Mouse (Mus musculus): ENCODE measurements around the gene Cdkal1. TPM values are rescaled to one million over a fixed set of nuclear protein-coding genes. Genes with fewer than 3 reads are reported as not detected.

Gene Cdkal1
- polyA plus RNA-seq (2012; rRNA removed): 0.82 and 1.2 TPM in 2 replicates

DNA sequence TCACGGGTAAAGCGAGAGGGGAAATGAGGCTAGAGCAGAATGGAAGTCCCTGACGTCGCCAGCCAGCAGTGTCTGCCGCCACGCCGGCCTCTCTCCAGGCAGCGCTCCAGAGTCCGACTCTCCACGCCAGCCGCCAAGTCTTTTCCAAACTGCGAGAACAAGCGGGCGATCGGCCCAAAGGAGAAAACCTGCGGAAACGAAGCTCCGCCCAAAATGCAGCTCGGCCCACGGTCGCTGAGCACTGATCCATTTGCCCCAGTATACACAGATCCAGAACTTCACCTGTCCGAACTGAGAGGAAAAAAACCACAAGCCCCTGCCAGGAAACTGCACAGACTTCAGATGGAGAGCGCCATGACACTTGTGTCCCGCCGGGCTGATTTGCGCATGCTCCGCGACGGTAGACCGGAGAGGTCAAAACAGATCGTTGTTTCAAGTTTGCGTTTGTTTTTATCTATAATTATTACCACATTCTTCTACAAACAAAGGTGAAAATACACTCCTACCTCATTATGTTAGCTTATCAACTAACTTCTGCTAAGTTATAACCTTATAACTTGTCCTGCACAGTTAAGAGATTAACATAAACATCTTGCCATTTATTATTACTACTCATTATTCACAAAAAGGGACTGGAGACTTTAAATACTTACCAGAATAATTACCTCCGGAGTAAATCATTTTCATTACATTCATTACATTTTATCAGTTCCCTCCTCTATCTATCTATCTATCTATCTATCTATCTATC lies at the start of gene Cdkal1:
Cdkal1 (minus strand) TSS at position 394 of the 751 bp plus-strand sequence.
- TF ChIP-seq CTCF (IDR thresholded peaks at IDR 0.05; ENCODE audit: extremely low read depth, insufficient read depth, insufficient read length, insufficient replicate concordance) (no peak), POLR2A (IDR thresholded peaks at IDR 0.05; ENCODE audit: low read depth, low read length) (peak; percentile 34)
- Histone ChIP-seq H3K27me3 (ENCODE audit: control insufficient read depth, insufficient read depth, low read length) (no peaks in the 10 kb centered on the region), H3K4me3 (ENCODE audit: extremely low read depth, insufficient read depth, insufficient read length) (peak within 1 kb of the TSS; percentile 98), H3K27ac (ENCODE audit: insufficient read depth, low read length) (peak within 1 kb of the TSS; percentile 66), H3K4me1 (ENCODE audit: control insufficient read depth, insufficient read depth, insufficient read length) (no peaks in the 10 kb centered on the region), H3K36me3 (ENCODE audit: control insufficient read depth, insufficient read depth, low read length) (no peaks in the 10 kb centered on the region)
- WGBS: 1% methylated on average over 33 of the region's 33 CpGs
- DNase-seq (ENCODE audit: low read depth in 1 of 2, low spot score in 2 of 2): peak; percentile 68 to 75

DNA sequence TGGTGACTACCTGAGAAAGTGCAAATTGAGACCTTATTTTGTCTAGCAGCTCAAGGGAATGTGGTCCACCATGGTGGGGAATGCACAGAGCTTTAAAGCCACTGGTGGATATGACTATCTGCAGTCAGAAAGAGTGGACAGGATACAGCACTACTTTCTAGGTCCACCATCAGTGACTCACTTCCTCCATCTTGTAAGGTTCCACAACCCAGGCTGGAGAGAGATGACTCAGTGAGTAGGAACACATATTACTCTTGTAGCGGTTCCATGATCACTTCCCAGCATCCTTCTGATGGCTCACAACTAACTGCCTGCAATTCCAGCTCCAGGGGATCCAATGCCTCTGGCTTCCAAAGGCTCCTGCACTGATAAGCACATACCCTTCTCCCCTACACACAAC lies 47.9 kb upstream of the Cdkal1 start:
- Histone ChIP-seq H3K36me3 (ENCODE audit: control insufficient read depth, insufficient read depth, low read length) (peaks cover 1% of the 10 kb centered on the region; the same call in 1 of the 2 replicates), H3K4me1 (ENCODE audit: control insufficient read depth, insufficient read depth, insufficient read length) (no peaks in the 10 kb centered on the region), H3K27ac (ENCODE audit: insufficient read depth, low read length) (no peak overlapping the region), H3K27me3 (ENCODE audit: control insufficient read depth, insufficient read depth, low read length) (no peaks in the 10 kb centered on the region), H3K4me3 (ENCODE audit: extremely low read depth, insufficient read depth, insufficient read length) (no peak overlapping the region)
- no peak for DNase-seq (ENCODE audit: low read depth in 1 of 2, low spot score in 2 of 2)
- TF ChIP-seq POLR2A (IDR thresholded peaks at IDR 0.05; ENCODE audit: low read depth, low read length) (no peak), CTCF (IDR thresholded peaks at IDR 0.05; ENCODE audit: extremely low read depth, insufficient read depth, insufficient read length, insufficient replicate concordance) (no peak)
- WGBS: 91% methylated on average over 1 of the region's 1 CpGs

DNA sequence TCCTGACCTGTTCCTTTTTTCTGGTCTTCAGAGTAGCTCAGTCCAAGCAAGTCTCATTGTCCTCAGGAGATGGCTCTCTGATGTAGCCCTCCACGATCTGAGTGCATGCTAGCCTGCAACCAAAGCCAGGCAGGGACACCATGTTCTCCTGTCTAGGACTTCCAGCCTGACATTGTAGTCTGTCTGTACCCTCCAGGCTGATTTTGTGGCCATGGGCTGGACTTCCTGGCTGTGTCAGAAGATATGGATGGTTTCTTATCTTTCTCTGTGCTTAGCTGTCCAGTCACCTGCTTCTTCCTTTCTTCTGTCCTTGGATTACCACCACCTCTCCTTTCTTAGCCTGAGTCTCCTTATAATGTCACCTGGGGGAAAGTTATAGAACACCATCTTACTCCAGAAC lies 47.2 kb upstream of the Cdkal1 start:
- WGBS: 93% methylated on average over 1 of the region's 1 CpGs
- Histone ChIP-seq H3K27me3 (ENCODE audit: control insufficient read depth, insufficient read depth, low read length) (no peaks in the 10 kb centered on the region), H3K4me3 (ENCODE audit: extremely low read depth, insufficient read depth, insufficient read length) (no peak overlapping the region), H3K36me3 (ENCODE audit: control insufficient read depth, insufficient read depth, low read length) (no peaks in the 10 kb centered on the region), H3K27ac (ENCODE audit: insufficient read depth, low read length) (no peak overlapping the region), H3K4me1 (ENCODE audit: control insufficient read depth, insufficient read depth, insufficient read length) (no peaks in the 10 kb centered on the region)
- no peak for DNase-seq (ENCODE audit: low read depth in 1 of 2, low spot score in 2 of 2)
- TF ChIP-seq POLR2A (IDR thresholded peaks at IDR 0.05; ENCODE audit: low read depth, low read length) (no peak), CTCF (IDR thresholded peaks at IDR 0.05; ENCODE audit: extremely low read depth, insufficient read depth, insufficient read length, insufficient replicate concordance) (no peak)

DNA sequence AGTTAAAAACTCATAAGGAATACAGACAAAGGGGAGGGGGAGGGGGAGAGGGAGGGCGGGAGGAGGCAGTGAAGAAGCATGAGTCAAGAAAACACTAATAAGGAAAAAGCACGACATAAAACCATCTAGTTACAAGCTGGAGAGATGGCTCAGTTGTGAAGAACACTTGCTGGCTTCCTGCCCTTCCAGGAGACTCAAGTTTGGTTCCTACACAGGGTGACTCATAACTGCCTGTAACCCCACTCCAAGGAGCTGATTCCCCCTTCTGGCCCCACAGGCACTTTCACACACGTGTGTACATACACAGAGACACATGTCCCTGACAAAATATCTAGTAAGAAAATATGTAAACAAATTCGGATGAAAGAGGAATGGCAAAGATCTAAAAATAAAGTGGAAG lies 46.2 kb upstream of the Cdkal1 start:
- DNase-seq (ENCODE audit: low read depth in 1 of 2, low spot score in 2 of 2): no peak
- Histone ChIP-seq H3K27ac (ENCODE audit: insufficient read depth, low read length) (no peak overlapping the region), H3K27me3 (ENCODE audit: control insufficient read depth, insufficient read depth, low read length) (no peaks in the 10 kb centered on the region), H3K4me1 (ENCODE audit: control insufficient read depth, insufficient read depth, insufficient read length) (no peaks in the 10 kb centered on the region), H3K36me3 (ENCODE audit: control insufficient read depth, insufficient read depth, low read length) (no peaks in the 10 kb centered on the region), H3K4me3 (ENCODE audit: extremely low read depth, insufficient read depth, insufficient read length) (no peak overlapping the region)
- WGBS: 79% methylated on average over 4 of the region's 4 CpGs
- TF ChIP-seq CTCF (IDR thresholded peaks at IDR 0.05; ENCODE audit: extremely low read depth, insufficient read depth, insufficient read length, insufficient replicate concordance) (no peak), POLR2A (IDR thresholded peaks at IDR 0.05; ENCODE audit: low read depth, low read length) (no peak)

DNA sequence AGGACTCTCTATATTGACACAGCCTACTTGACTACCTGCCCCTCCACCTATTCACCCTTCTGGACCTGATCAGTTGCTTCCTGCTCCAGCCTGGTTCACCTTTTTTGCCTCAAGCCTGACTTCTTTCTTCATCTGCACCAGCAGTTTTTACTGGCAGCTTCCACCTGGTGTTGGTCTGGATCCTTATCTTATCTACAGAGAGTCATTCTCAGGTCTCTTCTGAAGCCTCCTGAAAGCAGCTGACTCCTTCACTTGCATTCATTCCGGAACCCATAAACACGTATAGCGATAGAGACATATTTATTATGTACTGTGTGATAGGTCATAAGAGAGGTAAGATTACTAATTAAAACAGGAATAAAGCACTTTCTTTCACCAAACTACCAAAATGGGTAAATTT lies 11.3 kb upstream of the Cdkal1 start:
- H3K36me3 ChIP-seq (ENCODE audit: control insufficient read depth, insufficient read depth, low read length): no peaks in the 10 kb centered on the region
- WGBS: 92% methylated on average over 3 of the region's 3 CpGs

DNA sequence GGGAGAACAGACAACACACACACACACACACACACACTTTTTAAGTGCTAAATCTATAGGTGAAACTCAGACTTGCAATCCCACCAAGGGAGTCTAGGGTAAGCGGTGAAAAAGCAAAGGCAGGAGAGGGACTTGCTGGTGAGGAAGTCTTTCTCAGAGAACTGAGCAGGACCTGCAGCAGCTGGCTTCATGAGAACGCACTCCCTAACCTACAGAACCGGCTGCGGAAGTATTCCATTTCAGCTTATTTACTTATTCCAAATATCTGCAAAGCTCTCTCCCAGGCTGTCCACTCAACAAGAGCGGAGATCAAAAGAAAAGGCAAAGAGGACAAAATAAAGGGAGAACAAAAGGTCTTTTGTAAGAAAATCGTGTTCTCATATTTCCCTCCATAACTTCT lies 8.9 kb upstream of the Cdkal1 start:
- H3K27ac ChIP-seq (ENCODE audit: insufficient read depth, low read length): no peak overlapping the region
- WGBS: 90% methylated on average over 6 of the region's 6 CpGs
- H3K4me1 ChIP-seq (ENCODE audit: control insufficient read depth, insufficient read depth, insufficient read length): no peaks in the 10 kb centered on the region
- H3K4me3 ChIP-seq (ENCODE audit: extremely low read depth, insufficient read depth, insufficient read length): no peak overlapping the region
- TF ChIP-seq POLR2A (IDR thresholded peaks at IDR 0.05; ENCODE audit: low read depth, low read length): no peak
- TF ChIP-seq CTCF (IDR thresholded peaks at IDR 0.05; ENCODE audit: extremely low read depth, insufficient read depth, insufficient read length, insufficient replicate concordance): no peak
- no peaks in the 10 kb centered on the region for H3K36me3 ChIP-seq (ENCODE audit: control insufficient read depth, insufficient read depth, low read length)
- no peaks in the 10 kb centered on the region for H3K27me3 ChIP-seq (ENCODE audit: control insufficient read depth, insufficient read depth, low read length)
- no peak for DNase-seq (ENCODE audit: low read depth in 1 of 2, low spot score in 2 of 2)

More for the DNA sequence above, 11.3 kb upstream of the Cdkal1 start:
- Histone ChIP-seq H3K27me3 (ENCODE audit: control insufficient read depth, insufficient read depth, low read length) (no peaks in the 10 kb centered on the region), H3K27ac (ENCODE audit: insufficient read depth, low read length) (no peak overlapping the region), H3K4me3 (ENCODE audit: extremely low read depth, insufficient read depth, insufficient read length) (no peak overlapping the region), H3K4me1 (ENCODE audit: control insufficient read depth, insufficient read depth, insufficient read length) (no peaks in the 10 kb centered on the region)
- TF ChIP-seq POLR2A (IDR thresholded peaks at IDR 0.05; ENCODE audit: low read depth, low read length): no peak
- TF ChIP-seq CTCF (IDR thresholded peaks at IDR 0.05; ENCODE audit: extremely low read depth, insufficient read depth, insufficient read length, insufficient replicate concordance): no peak
- no peak for DNase-seq (ENCODE audit: low read depth in 1 of 2, low spot score in 2 of 2)

DNA sequence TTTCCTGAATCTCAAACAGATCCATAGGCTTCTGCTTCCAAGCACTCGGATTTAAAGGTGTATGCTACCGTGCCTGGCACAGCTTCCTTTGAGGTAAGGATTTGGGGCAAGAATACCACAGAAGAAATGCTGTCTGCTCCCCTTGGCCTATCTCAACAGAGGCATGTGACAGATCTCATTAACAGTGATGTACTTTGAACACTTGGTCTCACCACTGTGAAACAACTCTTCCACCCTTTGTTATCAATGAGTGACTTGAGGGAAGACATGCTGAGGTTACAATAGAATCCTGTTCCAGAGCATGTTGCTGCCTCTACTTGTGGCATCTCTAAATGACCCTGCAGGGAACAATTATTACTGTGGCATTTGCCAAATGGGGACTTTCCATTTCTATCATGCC lies 4.6 kb upstream of the Cdkal1 start:
- TF ChIP-seq CTCF (IDR thresholded peaks at IDR 0.05; ENCODE audit: extremely low read depth, insufficient read depth, insufficient read length, insufficient replicate concordance) (no peak), POLR2A (IDR thresholded peaks at IDR 0.05; ENCODE audit: low read depth, low read length) (no peak)
- H3K4me3 ChIP-seq (ENCODE audit: extremely low read depth, insufficient read depth, insufficient read length): no peak overlapping the region
- no peaks in the 10 kb centered on the region for H3K36me3 ChIP-seq (ENCODE audit: control insufficient read depth, insufficient read depth, low read length)
- no peak overlapping the region for H3K27ac ChIP-seq (ENCODE audit: insufficient read depth, low read length)
- WGBS: 91% methylated on average over 2 of the region's 2 CpGs
- H3K4me1 ChIP-seq (ENCODE audit: control insufficient read depth, insufficient read depth, insufficient read length): no peaks in the 10 kb centered on the region
- DNase-seq (ENCODE audit: low read depth in 1 of 2, low spot score in 2 of 2): no peak
- H3K27me3 ChIP-seq (ENCODE audit: control insufficient read depth, insufficient read depth, low read length): no peaks in the 10 kb centered on the region
